Mouse (Mus musculus) liver, postnatal 0 days (tissue): ENCODE results near the gene Ube2e2. TPM values are rescaled to one million over a fixed set of nuclear protein-coding genes. Genes with fewer than 3 reads are reported as not detected.
A peak's percentile ranks its signal among the peaks of the same experiment; 100 is the strongest.

ENCODE experiments used
- ATAC-seq: fragments of 200-750 bp; cut with Nextera tagmentation; 2 replicates; pipeline ENCODE4 v1.8.0; 2017; ENCODE audit warnings: mild to moderate bottlenecking, moderate library complexity
- DNase-seq: peaks from one replicate; pipeline ENCODE4 v3.0.0-alpha.2; 2016
- H3K27ac ChIP-seq: fragments of 300-500 bp; sonication (generic); 2 replicates; pipeline ENCODE4 v1.5.1; 2014; ENCODE audit warnings: antibody characterized with exemption, moderate library complexity, mild to moderate bottlenecking, low read depth
- H3K27me3 ChIP-seq: fragments of 300-500 bp; sonication (generic); 2 replicates; pipeline ENCODE4 v1.6.1; 2014; ENCODE audit warnings: low read length, control low read depth, mixed read lengths; ENCODE audit not compliant: insufficient read depth
- H3K36me3 ChIP-seq: fragments of 300-500 bp; sonication (generic); replicated peaks from 2 replicates; pipeline ENCODE4 v1.6.1; 2014; ENCODE audit warnings: mild to moderate bottlenecking, control low read depth, low read length, moderate library complexity, mixed read lengths; ENCODE audit not compliant: insufficient read depth
- H3K4me1 ChIP-seq: fragments of 300-500 bp; sonication (generic); 2 replicates; pipeline ENCODE4 v1.6.1; 2014; ENCODE audit warnings: antibody characterized with exemption, mild to moderate bottlenecking, control low read depth; ENCODE audit not compliant: insufficient read depth
- H3K4me2 ChIP-seq: fragments of 300-500 bp; sonication (generic); 2 replicates; pipeline ENCODE4 v1.6.1; 2014; ENCODE audit warnings: low read depth, mild to moderate bottlenecking, low read length, moderate library complexity, mixed read lengths
- H3K4me3 ChIP-seq: fragments of 300-500 bp; sonication (generic); 2 replicates; pipeline ENCODE4 v1.5.1; 2014; ENCODE audit warnings: low read depth, low read length
- H3K9ac ChIP-seq: fragments of 300-500 bp; sonication (generic); replicated peaks from 2 replicates; pipeline ENCODE4 v1.6.1; 2014; ENCODE audit warnings: mild to moderate bottlenecking, moderate library complexity
- H3K9me3 ChIP-seq: fragments of 300-500 bp; sonication (generic); 2 replicates; pipeline ENCODE4 v1.6.1; 2016; ENCODE audit warnings: mild to moderate bottlenecking, control low read depth, low read length, mixed read lengths
- CTCF ChIP-seq: sonication (generic); IDR thresholded peaks from 2 replicates; pipeline ENCODE4 v1.5.1; 2016; ENCODE audit warnings: antibody characterized with exemption, low read depth
- EP300 ChIP-seq: IDR thresholded peaks from 2 replicates; pipeline ENCODE4 v1.6.1; 2016; ENCODE audit warnings: antibody characterized with exemption, low read depth, mild to moderate bottlenecking
- WGBS: fragments of 180-500 bp; shearing (Covaris S2); extraction: QIAGEN DNeasy Blood & Tissue Kit; methylation state at CpG from one replicate; pipeline ENCODE4 v1.1.7; 2014; ENCODE audit not compliant: insufficient replicate concordance; 5-methylcytosine and 5-hydroxymethylcytosine counted together
- polyA plus RNA-seq: library from polyadenylated mRNA; unstranded; fragments of >200 nt; fragmentation: Nextera tagmentation; extraction: Ambion mirVana; gene quantifications from 2 replicates; pipeline ENCODE4 v1.2.1, GENCODE M21; 2015

Gene Ube2e2
- polyA plus RNA-seq, 1 experiment from 2014 or later: 24.6 TPM

DNA sequence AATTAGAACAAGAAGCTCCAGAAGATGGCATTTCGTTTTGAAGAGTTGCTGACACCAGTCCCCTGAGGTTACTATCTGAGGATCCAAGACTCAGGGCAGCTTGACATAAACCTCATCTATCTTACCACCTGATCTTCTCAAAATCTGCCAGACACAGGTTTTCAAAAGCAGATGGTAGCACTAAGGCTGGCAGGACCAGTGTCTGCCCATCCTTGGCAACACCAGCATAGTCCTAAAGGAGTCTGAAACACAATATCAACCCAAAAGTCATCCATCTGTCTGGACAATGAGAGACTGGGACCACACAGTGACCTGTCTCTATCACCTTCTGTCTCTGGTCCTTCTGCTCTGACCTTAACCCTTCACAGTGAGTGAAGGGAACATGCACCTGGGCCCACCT lies 138.7 kb downstream of the Ube2e2 start:
- Histone ChIP-seq H3K9ac (no peak overlapping the region), H3K4me1 (no peaks in the 10 kb centered on the region), H3K4me3 (no peak overlapping the region), H3K27me3 (no peaks in the 10 kb centered on the region), H3K36me3 (no peaks in the 10 kb centered on the region), H3K9me3 (no peaks in the 10 kb centered on the region), H3K27ac (no peak overlapping the region), H3K4me2 (no peak overlapping the region)
- DNase-seq (no peak), ATAC-seq (no peak)
- no peak for TF ChIP-seq EP300
- TF ChIP-seq CTCF: no peak
- 64% methylated on average over 1 of the region's 1 CpGs for WGBS

DNA sequence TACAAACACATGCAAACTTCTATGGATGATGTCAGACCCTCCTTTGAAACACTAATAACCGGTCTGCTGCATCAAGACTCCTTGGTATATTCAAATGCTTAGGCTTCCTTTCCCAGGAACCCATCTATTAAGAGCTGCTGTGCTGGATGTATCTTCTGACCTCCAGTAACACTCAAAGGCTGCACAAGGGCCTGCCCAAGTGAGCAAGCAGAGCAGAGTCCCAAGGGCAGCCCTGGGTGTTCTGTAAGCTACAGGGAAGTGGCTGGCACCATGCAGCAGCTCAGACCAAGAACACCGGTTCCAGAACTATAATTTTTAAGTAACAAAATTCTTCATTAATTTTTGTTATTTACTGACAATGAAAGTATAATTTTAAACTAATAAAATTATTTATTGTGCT lies 139.5 kb downstream of the Ube2e2 start:
- DNase-seq (no peak), ATAC-seq (no peak)
- Histone ChIP-seq H3K27me3 (no peaks in the 10 kb centered on the region), H3K4me1 (no peaks in the 10 kb centered on the region), H3K36me3 (no peaks in the 10 kb centered on the region), H3K4me3 (no peak overlapping the region), H3K27ac (no peak overlapping the region), H3K9me3 (no peaks in the 10 kb centered on the region), H3K9ac (no peak overlapping the region), H3K4me2 (no peak overlapping the region)
- TF ChIP-seq CTCF: no peak
- no peak for TF ChIP-seq EP300
- 76% methylated on average over 2 of the region's 2 CpGs for WGBS

- DNase-seq: no peak
- WGBS: 77% methylated on average over 2 of the region's 2 CpGs
- H3K9me3 ChIP-seq: no peaks in the 10 kb centered on the region
- TF ChIP-seq EP300 (no peak), CTCF (no peak)
- H3K9ac ChIP-seq: no peak overlapping the region
- H3K4me2 ChIP-seq: no peak overlapping the region
- H3K27ac ChIP-seq: no peak overlapping the region
- no peaks in the 10 kb centered on the region for H3K27me3 ChIP-seq
- no peaks in the 10 kb centered on the region for H3K36me3 ChIP-seq
- no peak overlapping the region for H3K4me3 ChIP-seq
- H3K4me1 ChIP-seq: no peaks in the 10 kb centered on the region
- ATAC-seq: no peak
Observed at GRCm38 (mm10) chr14:18754001-18754400, 140.1 kb downstream of the Ube2e2 start.

GRCm38 (mm10) chr14:18731154-18731553 lies 162.9 kb downstream of the Ube2e2 start:
- TF ChIP-seq CTCF (no peak), EP300 (no peak)
- Histone ChIP-seq H3K27me3 (no peaks in the 10 kb centered on the region), H3K4me3 (no peak overlapping the region), H3K4me1 (no peaks in the 10 kb centered on the region), H3K4me2 (no peak overlapping the region), H3K36me3 (no peaks in the 10 kb centered on the region), H3K9me3 (no peaks in the 10 kb centered on the region), H3K9ac (no peak overlapping the region), H3K27ac (no peak overlapping the region)
- ATAC-seq (no peak), DNase-seq (no peak)
- WGBS: 61% methylated on average over 4 of the region's 4 CpGs

DNA sequence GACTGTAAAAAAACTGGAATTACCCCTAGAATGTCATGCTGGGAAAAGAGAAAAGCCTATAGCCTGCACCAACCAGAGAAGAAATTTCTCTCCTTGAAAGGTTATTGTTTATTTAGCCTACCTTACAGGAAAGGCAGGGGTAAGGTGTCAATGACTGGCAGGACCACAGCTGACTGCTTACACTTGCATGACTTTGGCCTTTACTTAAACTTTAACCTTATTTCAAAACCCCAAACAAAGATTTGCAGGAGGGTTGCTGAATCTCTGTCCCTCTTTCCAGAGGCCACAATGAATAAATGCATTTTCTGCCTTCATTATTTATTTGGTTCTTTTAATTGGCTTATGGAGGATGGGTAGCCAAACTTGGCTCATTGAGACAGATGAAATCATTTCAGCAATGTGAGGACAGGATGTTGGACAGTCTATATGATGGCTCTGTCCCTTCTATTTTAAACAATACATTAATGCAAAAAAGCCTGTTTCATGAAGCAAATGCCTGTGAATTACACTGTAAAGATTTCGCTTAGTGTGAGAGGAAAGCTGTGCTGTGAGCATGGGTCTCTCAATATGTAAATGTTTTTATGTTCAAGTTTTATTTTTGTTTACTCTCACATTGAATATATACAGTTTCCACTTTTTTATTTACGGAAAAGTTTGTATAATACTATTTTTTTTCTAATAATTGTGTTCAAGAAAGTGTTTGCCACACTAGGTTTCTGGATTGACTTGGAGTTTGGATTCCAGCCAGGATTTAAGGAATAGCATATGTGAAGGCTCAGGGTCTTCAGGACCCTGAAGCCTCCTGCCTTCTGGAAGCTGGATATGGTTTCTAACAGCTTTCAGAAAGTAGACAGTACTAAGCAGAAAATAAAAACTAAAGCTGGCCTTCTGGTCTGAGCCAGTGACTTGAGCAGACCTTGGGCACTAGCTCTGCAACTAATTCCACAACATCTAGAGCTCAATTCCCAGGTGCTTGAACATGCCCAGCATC lies 173.2 kb downstream of the Ube2e2 start:
- 67% methylated on average over 2 of the region's 2 CpGs for WGBS
- DNase-seq (no peak), ATAC-seq (peak; percentile 50; the same call in 1 of the 2 replicates)
- H3K27me3 ChIP-seq: no peaks in the 10 kb centered on the region
- H3K9me3 ChIP-seq: no peaks in the 10 kb centered on the region
- no peak overlapping the region for H3K4me2 ChIP-seq
- no peak overlapping the region for H3K27ac ChIP-seq
- TF ChIP-seq CTCF: no peak
- TF ChIP-seq EP300: no peak
- H3K9ac ChIP-seq: no peak overlapping the region
- H3K4me1 ChIP-seq: no peaks in the 10 kb centered on the region
- H3K36me3 ChIP-seq: no peaks in the 10 kb centered on the region
- no peak overlapping the region for H3K4me3 ChIP-seq

DNA sequence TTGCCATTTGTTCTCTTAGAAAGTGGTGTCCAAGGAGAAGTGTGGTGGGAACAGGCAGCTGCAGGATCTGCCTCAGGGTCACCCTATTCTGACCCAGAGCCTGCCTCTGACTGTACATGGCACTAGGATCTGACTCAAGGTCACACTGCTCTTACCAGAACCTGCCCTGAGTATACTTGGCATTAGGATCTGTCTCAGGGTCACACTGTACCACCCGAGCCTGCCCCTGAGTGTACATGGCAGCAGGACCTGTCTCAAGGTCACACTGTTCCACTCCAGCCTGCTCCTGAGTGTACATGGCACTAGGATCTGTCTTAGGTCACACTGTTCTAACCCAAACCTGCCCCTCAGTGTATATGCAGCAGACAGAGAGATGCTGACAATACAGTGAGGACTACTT lies 177.1 kb downstream of the Ube2e2 start:
- Histone ChIP-seq H3K4me1 (no peaks in the 10 kb centered on the region), H3K9ac (no peak overlapping the region), H3K4me3 (no peak overlapping the region), H3K9me3 (no peaks in the 10 kb centered on the region), H3K27ac (no peak overlapping the region), H3K4me2 (no peak overlapping the region), H3K27me3 (no peaks in the 10 kb centered on the region), H3K36me3 (no peaks in the 10 kb centered on the region)
- ATAC-seq (no peak), DNase-seq (no peak)
- no peak for TF ChIP-seq EP300
- TF ChIP-seq CTCF: no peak
- WGBS: 47% methylated on average over 1 of the region's 1 CpGs
